Mouse (Mus musculus) forebrain, embryonic 16.5 days (tissue): ENCODE data around the gene Gdf3. TPM values are rescaled to one million over a fixed set of nuclear protein-coding genes. Genes with fewer than 3 reads are reported as not detected.
A peak's percentile ranks its signal among the peaks of the same experiment; 100 is the strongest.
"Not testable (repeated sequence)": the region's sequence is repeated elsewhere in the genome, so short reads cannot be mapped to it uniquely, and the experiment has no call there.

Source experiments
- ATAC-seq: fragments of 200-750 bp; cut with Nextera tagmentation; 2 replicates; pipeline ENCODE4 v1.8.0; 2017; ENCODE audit warnings: mild to moderate bottlenecking, moderate library complexity
- H3K27ac ChIP-seq: fragments of 300-500 bp; sonication (generic); 2 replicates; pipeline ENCODE4 v1.5.1; 2014; ENCODE audit warnings: low read length, control low read depth
- H3K27me3 ChIP-seq: fragments of 300-500 bp; sonication (generic); replicated peaks from 2 replicates; pipeline ENCODE4 v1.6.1; 2014; ENCODE audit warnings: low read length; ENCODE audit not compliant: control insufficient read depth, insufficient read depth
- H3K36me3 ChIP-seq: fragments of 300-500 bp; sonication (generic); 2 replicates; pipeline ENCODE4 v1.6.1; 2014; ENCODE audit not compliant: control insufficient read depth, insufficient read depth
- H3K4me1 ChIP-seq: fragments of 300-500 bp; sonication (generic); replicated peaks from 2 replicates; pipeline ENCODE4 v1.6.1; 2014; ENCODE audit warnings: low read length; ENCODE audit not compliant: control insufficient read depth, insufficient read depth
- H3K4me2 ChIP-seq: fragments of 300-500 bp; sonication (generic); 2 replicates; pipeline ENCODE4 v1.6.1; 2014; ENCODE audit warnings: mild to moderate bottlenecking, low read length, control low read depth
- H3K4me3 ChIP-seq: fragments of 300-500 bp; sonication (generic); replicated peaks from 2 replicates; pipeline ENCODE4 v1.5.1; 2014; ENCODE audit warnings: mild to moderate bottlenecking, low read length, control low read depth
- H3K9ac ChIP-seq: fragments of 300-500 bp; sonication (generic); replicated peaks from 2 replicates; pipeline ENCODE4 v1.6.1; 2014; ENCODE audit warnings: low read depth, low read length, control low read depth
- H3K9me3 ChIP-seq: fragments of 300-500 bp; sonication (generic); 2 replicates; pipeline ENCODE4 v1.6.1; 2016; ENCODE audit warnings: low read length; ENCODE audit not compliant: control insufficient read depth
- WGBS: fragments of 180-500 bp; shearing (Covaris S2); extraction: QIAGEN DNeasy Blood & Tissue Kit; methylation state at CpG from one replicate; pipeline ENCODE4 v1.1.7; 2014; 5-methylcytosine and 5-hydroxymethylcytosine counted together
- polyA plus RNA-seq: library from polyadenylated mRNA; unstranded; fragments of >200 nt; fragmentation: Nextera tagmentation; extraction: Ambion mirVana; gene quantifications from 2 replicates; pipeline ENCODE4 v1.2.1, GENCODE M21; 2015

The Gdf3 gene
- polyA plus RNA-seq, 1 experiment from 2014 or later: not detected

- no peaks in the 10 kb centered on the region for H3K36me3 ChIP-seq
- ATAC-seq: no peak
- H3K9me3 ChIP-seq: no peaks in the 10 kb centered on the region
- WGBS: 94% methylated on average over 3 of the region's 3 CpGs
- no peaks in the 10 kb centered on the region for H3K27me3 ChIP-seq
- no peaks in the 10 kb centered on the region for H3K4me1 ChIP-seq
- H3K4me2 ChIP-seq: no peak overlapping the region
- H3K27ac ChIP-seq: no peak overlapping the region
- no peak overlapping the region for H3K4me3 ChIP-seq
- H3K9ac ChIP-seq: no peak overlapping the region
Observed at GRCm38 (mm10) chr6:122577030-122577429, 32.9 kb downstream of the Gdf3 start.

- not testable (repeated sequence) for H3K36me3 ChIP-seq, H3K9me3 ChIP-seq, H3K4me3 ChIP-seq, H3K27ac ChIP-seq, H3K4me1 ChIP-seq, ATAC-seq, H3K4me2 ChIP-seq, H3K27me3 ChIP-seq, H3K9ac ChIP-seq
- whole genome bisulfite sequencing: 81% methylated on average over 1 of the region's 1 CpGs
Observed at GRCm38 (mm10) chr6:122575037-122575436, 34.9 kb downstream of the Gdf3 start.

GRCm38 (mm10) chr6:122571617-122571959 lies 38.3 kb downstream of the Gdf3 start:
- Histone ChIP-seq H3K4me3 (no peak overlapping the region), H3K4me2 (no peak overlapping the region), H3K9me3 (no peaks in the 10 kb centered on the region), H3K4me1 (no peaks in the 10 kb centered on the region), H3K27ac (no peak overlapping the region), H3K36me3 (no peaks in the 10 kb centered on the region), H3K9ac (no peak overlapping the region), H3K27me3 (no peaks in the 10 kb centered on the region)
- WGBS: 88% methylated on average over 3 of the region's 3 CpGs
- ATAC-seq: no peak

- H3K36me3 ChIP-seq: no peaks in the 10 kb centered on the region
- H3K9me3 ChIP-seq: no peaks in the 10 kb centered on the region
- H3K27me3 ChIP-seq: no peaks in the 10 kb centered on the region
- H3K4me1 ChIP-seq: no peaks in the 10 kb centered on the region
- H3K9ac ChIP-seq: no peak overlapping the region
- H3K4me3 ChIP-seq: no peak overlapping the region
- no peak overlapping the region for H3K27ac ChIP-seq
- no peak overlapping the region for H3K4me2 ChIP-seq
- ATAC-seq: no peak
- WGBS: 74% methylated on average over 8 of the region's 8 CpGs
Observed at GRCm38 (mm10) chr6:122570695-122571616, 38.9 kb downstream of the Gdf3 start.

- Histone ChIP-seq H3K27ac (no peak overlapping the region), H3K4me1 (no peaks in the 10 kb centered on the region), H3K4me3 (no peak overlapping the region), H3K4me2 (no peak overlapping the region), H3K9ac (no peak overlapping the region), H3K27me3 (no peaks in the 10 kb centered on the region), H3K9me3 (no peaks in the 10 kb centered on the region), H3K36me3 (no peaks in the 10 kb centered on the region)
- ATAC-seq: no peak
- 80% methylated on average over 1 of the region's 1 CpGs for WGBS
Observed at GRCm38 (mm10) chr6:122569762-122570161, 40.1 kb downstream of the Gdf3 start.

- H3K4me1 ChIP-seq: no peaks in the 10 kb centered on the region
- H3K27me3 ChIP-seq: no peaks in the 10 kb centered on the region
- H3K4me3 ChIP-seq: no peak overlapping the region
- H3K9me3 ChIP-seq: no peaks in the 10 kb centered on the region
- no peak overlapping the region for H3K4me2 ChIP-seq
- H3K36me3 ChIP-seq: no peaks in the 10 kb centered on the region
- WGBS: 67% methylated on average over 5 of the region's 5 CpGs
- ATAC-seq: no peak
- no peak overlapping the region for H3K27ac ChIP-seq
- H3K9ac ChIP-seq: no peak overlapping the region
Observed at GRCm38 (mm10) chr6:122569113-122569512, 40.8 kb downstream of the Gdf3 start.

- no peak overlapping the region for H3K4me3 ChIP-seq
- 92% methylated on average over 9 of the region's 9 CpGs for WGBS
- H3K9ac ChIP-seq: no peak overlapping the region
- H3K9me3 ChIP-seq: no peaks in the 10 kb centered on the region
- ATAC-seq: no peak
- no peak overlapping the region for H3K27ac ChIP-seq
- peaks cover 5% of the 10 kb centered on the region for H3K4me1 ChIP-seq
- no peaks in the 10 kb centered on the region for H3K36me3 ChIP-seq
- H3K4me2 ChIP-seq: no peak overlapping the region
- H3K27me3 ChIP-seq: no peaks in the 10 kb centered on the region
Observed at GRCm38 (mm10) chr6:122565070-122565784, 44.7 kb downstream of the Gdf3 start.

GRCm38 (mm10) chr6:122562463-122562862 lies 47.4 kb downstream of the Gdf3 start:
- peak overlapping the region; percentile 36 for H3K4me3 ChIP-seq
- H3K27ac ChIP-seq: no peak overlapping the region
- H3K9ac ChIP-seq: peak overlapping the region; percentile 51
- peak; percentile 65 for ATAC-seq
- peak overlapping the region; percentile 57 for H3K4me2 ChIP-seq
- peaks cover 8% of the 10 kb centered on the region for H3K4me1 ChIP-seq
- WGBS: 4% methylated on average over 6 of the region's 6 CpGs
- H3K9me3 ChIP-seq: no peaks in the 10 kb centered on the region
- no peaks in the 10 kb centered on the region for H3K27me3 ChIP-seq
- no peaks in the 10 kb centered on the region for H3K36me3 ChIP-seq

GRCm38 (mm10) chr6:122561005-122561404 lies 48.9 kb downstream of the Gdf3 start:
- Histone ChIP-seq H3K27ac (no peak overlapping the region), H3K27me3 (no peaks in the 10 kb centered on the region), H3K4me2 (no peak overlapping the region), H3K9me3 (no peaks in the 10 kb centered on the region), H3K4me3 (no peak overlapping the region), H3K9ac (0 out of 2 replicates have a peak overlapping the region, but pooled peaks have one; percentile 19), H3K4me1 (peaks cover 12% of the 10 kb centered on the region), H3K36me3 (no peaks in the 10 kb centered on the region)
- ATAC-seq: peak; percentile 5
- 88% methylated on average over 20 of the region's 20 CpGs for WGBS
